Comparison of ENCODE assay signal across 10 mouse cellular contexts in genomic region chr4:142095513-142096241, GRCm38 (mm10). TPM values are rescaled to one million over a fixed set of nuclear protein-coding genes. Genes with fewer than 3 reads are reported as not detected.
DNase-seq lines count a peak whose midpoint lies in the region; ATAC-seq lines count a peak whose summit lies in the region.
"Had no signal": no experiment of that assay in that cellular context is flagged by ENCODE, and none has a peak within 500 bp of the region (broad histone marks: within the 10 kb centered on the region; RNA-seq: fewer than 3 reads in every experiment).

No protein-coding gene starts in this region.

- H3K9ac ChIP-seq in forebrain, embryonic 14.5 days (ENCODE audit: low read length): no peak overlapping the region
- H3K9ac ChIP-seq in hindbrain, embryonic 16.5 days (ENCODE audit: low read depth, low read length): no peak overlapping the region
- H3K9ac ChIP-seq: limb, embryonic 12.5 days had no signal

- H3K27me3 ChIP-seq in forebrain, embryonic 14.5 days (replicated peaks; ENCODE audit: control insufficient read depth, insufficient read depth, low read length): no peaks in the 10 kb centered on the region
- no peaks in the 10 kb centered on the region; the same call in 1 of the 2 replicates for H3K27me3 ChIP-seq in hindbrain, embryonic 16.5 days (replicated peaks; ENCODE audit: control insufficient read depth, insufficient read depth, low read length)
- H3K27me3 ChIP-seq: limb, embryonic 12.5 days had no signal

- H3K4me2 ChIP-seq in forebrain, embryonic 14.5 days (ENCODE audit: low read length): no peak overlapping the region
- H3K4me2 ChIP-seq in hindbrain, embryonic 16.5 days (ENCODE audit: low read length): no peak overlapping the region
- H3K4me2 ChIP-seq: limb, embryonic 12.5 days had no signal

- H3K4me3 ChIP-seq in forebrain, embryonic 14.5 days (ENCODE audit: low read depth, low read length): no peak overlapping the region
- no peak overlapping the region for H3K4me3 ChIP-seq in hindbrain, embryonic 16.5 days (ENCODE audit: low read length)
- H3K4me3 ChIP-seq: limb, embryonic 12.5 days had no signal

- ATAC-seq in forebrain, embryonic 14.5 days: peak; percentile 54; the same call in 1 of the 2 replicates
- ATAC-seq in hindbrain, embryonic 16.5 days: peak; percentile 74
- no peak for ATAC-seq in granulocyte monocyte progenitor cell, adult 5-6 weeks (replicated peaks; ENCODE audit: poor library complexity, severe bottlenecking)

- H3K27ac ChIP-seq in forebrain, embryonic 14.5 days (ENCODE audit: low read depth, low read length): no peak overlapping the region
- no peak overlapping the region; the same call in 1 of the 2 replicates for H3K27ac ChIP-seq in hindbrain, embryonic 16.5 days (ENCODE audit: low read depth, low read length)
- H3K27ac ChIP-seq: limb, embryonic 12.5 days had no signal

- WGBS in forebrain, embryonic 14.5 days: 32% methylated on average over 15 of the region's 15 CpGs
- 28% methylated on average over 15 of the region's 15 CpGs for WGBS in hindbrain, embryonic 16.5 days

- peak; percentile 27 for DNase-seq in embryo, embryonic 10.5 days (ENCODE audit: low spot score)
- DNase-seq in embryo, embryonic 9.5 days (ENCODE audit: extremely low spot score): no peak
- DNase-seq in adrenal gland, adult 2 months: peak; percentile 94
- peak; percentile 50 for DNase-seq in forebrain, embryonic 14.5 days (ENCODE audit: low spot score)
- DNase-seq in lung, postnatal 4 days: peak; percentile 42 to 57
- no peak for DNase-seq in left cerebral cortex, adult 8-10 months (ENCODE audit: low spot score in 2 of 2)

- no peaks in the 10 kb centered on the region for H3K4me1 ChIP-seq in forebrain, embryonic 14.5 days (ENCODE audit: control insufficient read depth, insufficient read depth, low read length)
- no peaks in the 10 kb centered on the region; the same call in none of the 2 replicates for H3K4me1 ChIP-seq in hindbrain, embryonic 16.5 days (ENCODE audit: control insufficient read depth, insufficient read depth, low read depth, low read length)

- H3K9me3 ChIP-seq in forebrain, embryonic 14.5 days (replicated peaks; ENCODE audit: control insufficient read depth, low read length): no peaks in the 10 kb centered on the region
- H3K9me3 ChIP-seq in hindbrain, embryonic 16.5 days (ENCODE audit: control insufficient read depth, low read length): no peaks in the 10 kb centered on the region
- H3K9me3 ChIP-seq: limb, embryonic 12.5 days had no signal

- no peaks in the 10 kb centered on the region for H3K36me3 ChIP-seq in forebrain, embryonic 14.5 days (ENCODE audit: control insufficient read depth, insufficient read depth, low read length)
- no peaks in the 10 kb centered on the region for H3K36me3 ChIP-seq in hindbrain, embryonic 16.5 days (ENCODE audit: control insufficient read depth, insufficient read depth, low read length)
- H3K36me3 ChIP-seq: limb, embryonic 12.5 days had no signal

RNA-seq across cellular contexts. Expression of gene Tmem51, which starts 11.6 kb away (rescaled TPM):
- total RNA-seq in adrenal gland, adult 2 months (2021): 1 to 10 TPM; 3.5 to 5.3 TPM
- polyA plus RNA-seq in adrenal gland, adult 2 months (2012; rRNA removed): 9.9 and 10.0 TPM in 2 replicates
- 6.2 and 6.5 TPM in 2 replicates for polyA plus RNA-seq in forebrain, embryonic 14.5 days (2014; fragmentation: Nextera tagmentation; extraction: Ambion mirVana)
- polyA plus RNA-seq in hindbrain, embryonic 16.5 days (2015; fragmentation: Nextera tagmentation; extraction: Ambion mirVana): 8.2 and 8.6 TPM in 2 replicates
- 1 to 10 TPM; 5.0 to 6.8 (median 5.4) TPM for total RNA-seq in left cerebral cortex, adult 8-10 months (2022)
- total RNA-seq in granulocyte monocyte progenitor cell, adult 5-6 weeks (2014; fragmentation: Nextera tagmentation): 0.41 TPM in 1 of 2 replicates, not detected in the other
- total RNA-seq in granulocyte monocyte progenitor cell, adult 5-6 weeks (2017): 1.1 TPM in 1 of 2 replicates, not detected in the other
- polyA plus RNA-seq: C2C12 had no signal

Comparison
In these comparisons a context has a peak if more than half of its experiments do, and no peak if none do; other contexts are left out.
1. DNase-seq: peak in embryo, embryonic 10.5 days (single experiment), adrenal gland, adult 2 months (single experiment), forebrain, embryonic 14.5 days (single experiment) and lung, postnatal 4 days (2 of 2); none in embryo, embryonic 9.5 days (single experiment) and left cerebral cortex, adult 8-10 months (0 of 2).